Mouse (Mus musculus): ENCODE measurements around the gene Snapc3. TPM values are rescaled to one million over a fixed set of nuclear protein-coding genes. Genes with fewer than 3 reads are reported as not detected.
A peak's percentile ranks its signal among the peaks of the same experiment; 100 is the strongest.

Gene Snapc3
- polyA plus RNA-seq, 1 experiment, result 22.3 TPM

- 91% methylated on average over 4 of the region's 4 CpGs for whole genome bisulfite sequencing
- Histone ChIP-seq H3K4me3 (replicated peaks; ENCODE audit: control insufficient read depth, low read depth, low read length) (no peak overlapping the region), H3K4me1 (ENCODE audit: control insufficient read depth, insufficient read depth, low read length) (no peaks in the 10 kb centered on the region), H3K27ac (ENCODE audit: control insufficient read depth, insufficient read depth, low read depth, low read length, poor library complexity) (no peak overlapping the region)
- TF ChIP-seq CTCF (IDR thresholded peaks at IDR 0.05; ENCODE audit: control insufficient read depth, insufficient read depth, low read length), result no peak
- TF ChIP-seq POLR2A (IDR thresholded peaks at IDR 0.05; ENCODE audit: borderline replicate concordance, control insufficient read depth, low read depth, low read length), result no peak
Measured at GRCm38 (mm10) chr4:83425119-83425518, 7.6 kb downstream of the Snapc3 start.

GRCm38 (mm10) chr4:83427141-83427540, 9.6 kb downstream of the Snapc3 start:
- no peak for TF ChIP-seq POLR2A (IDR thresholded peaks at IDR 0.05; ENCODE audit: borderline replicate concordance, control insufficient read depth, low read depth, low read length)
- TF ChIP-seq CTCF (IDR thresholded peaks at IDR 0.05; ENCODE audit: control insufficient read depth, insufficient read depth, low read length), result no peak

GRCm38 (mm10) chr4:83427696-83428095, 10.2 kb downstream of the Snapc3 start:
- no peaks in the 10 kb centered on the region; the same call in 1 of the 2 replicates for H3K4me1 ChIP-seq (ENCODE audit: control insufficient read depth, insufficient read depth, low read length)
- H3K4me3 ChIP-seq (replicated peaks; ENCODE audit: control insufficient read depth, low read depth, low read length), result no peak overlapping the region
- no peak for TF ChIP-seq POLR2A (IDR thresholded peaks at IDR 0.05; ENCODE audit: borderline replicate concordance, control insufficient read depth, low read depth, low read length)
- no peak for TF ChIP-seq CTCF (IDR thresholded peaks at IDR 0.05; ENCODE audit: control insufficient read depth, insufficient read depth, low read length)
- H3K27ac ChIP-seq (ENCODE audit: control insufficient read depth, insufficient read depth, low read depth, low read length, poor library complexity), result no peak overlapping the region
- 93% methylated on average over 8 of the region's 8 CpGs for WGBS

More at GRCm38 (mm10) chr4:83427141-83427540, 9.6 kb downstream of the Snapc3 start:
- WGBS, result 96% methylated on average over 7 of the region's 7 CpGs
- no peak overlapping the region for H3K4me3 ChIP-seq (replicated peaks; ENCODE audit: control insufficient read depth, low read depth, low read length)
- H3K27ac ChIP-seq (ENCODE audit: control insufficient read depth, insufficient read depth, low read depth, low read length, poor library complexity), result no peak overlapping the region
- H3K4me1 ChIP-seq (ENCODE audit: control insufficient read depth, insufficient read depth, low read length), result no peaks in the 10 kb centered on the region; the same call in 1 of the 2 replicates

- H3K4me1 ChIP-seq (ENCODE audit: control insufficient read depth, insufficient read depth, low read length), result no peaks in the 10 kb centered on the region; the same call in 1 of the 2 replicates
- TF ChIP-seq POLR2A (IDR thresholded peaks at IDR 0.05; ENCODE audit: borderline replicate concordance, control insufficient read depth, low read depth, low read length) (no peak), CTCF (IDR thresholded peaks at IDR 0.05; ENCODE audit: control insufficient read depth, insufficient read depth, low read length) (0 out of 2 replicates have a peak, but pooled peaks have one; percentile 8)
- no peak overlapping the region for H3K4me3 ChIP-seq (replicated peaks; ENCODE audit: control insufficient read depth, low read depth, low read length)
- no peak overlapping the region for H3K27ac ChIP-seq (ENCODE audit: control insufficient read depth, insufficient read depth, low read depth, low read length, poor library complexity)
- 86% methylated on average over 4 of the region's 4 CpGs for WGBS
Measured at GRCm38 (mm10) chr4:83428845-83429244, 11.3 kb downstream of the Snapc3 start.

GRCm38 (mm10) chr4:83431950-83432349, 14.4 kb downstream of the Snapc3 start:
- Histone ChIP-seq H3K4me1 (ENCODE audit: control insufficient read depth, insufficient read depth, low read length) (no peaks in the 10 kb centered on the region; the same call in 1 of the 2 replicates), H3K27ac (ENCODE audit: control insufficient read depth, insufficient read depth, low read depth, low read length, poor library complexity) (no peak overlapping the region), H3K4me3 (replicated peaks; ENCODE audit: control insufficient read depth, low read depth, low read length) (no peak overlapping the region)
- TF ChIP-seq POLR2A (IDR thresholded peaks at IDR 0.05; ENCODE audit: borderline replicate concordance, control insufficient read depth, low read depth, low read length) (no peak), CTCF (IDR thresholded peaks at IDR 0.05; ENCODE audit: control insufficient read depth, insufficient read depth, low read length) (no peak)
- 79% methylated on average over 7 of the region's 7 CpGs for WGBS

GRCm38 (mm10) chr4:83432901-83433300, 15.4 kb downstream of the Snapc3 start:
- 81% methylated on average over 6 of the region's 6 CpGs for WGBS
- no peak overlapping the region for H3K4me3 ChIP-seq (replicated peaks; ENCODE audit: control insufficient read depth, low read depth, low read length)
- TF ChIP-seq CTCF (IDR thresholded peaks at IDR 0.05; ENCODE audit: control insufficient read depth, insufficient read depth, low read length) (no peak), POLR2A (IDR thresholded peaks at IDR 0.05; ENCODE audit: borderline replicate concordance, control insufficient read depth, low read depth, low read length) (no peak)

GRCm38 (mm10) chr4:83436375-83436774, 18.9 kb downstream of the Snapc3 start:
- TF ChIP-seq CTCF (IDR thresholded peaks at IDR 0.05; ENCODE audit: control insufficient read depth, insufficient read depth, low read length), result no peak
- no peak for TF ChIP-seq POLR2A (IDR thresholded peaks at IDR 0.05; ENCODE audit: borderline replicate concordance, control insufficient read depth, low read depth, low read length)
- WGBS, result 93% methylated on average over 8 of the region's 8 CpGs
- Histone ChIP-seq H3K27ac (ENCODE audit: control insufficient read depth, insufficient read depth, low read depth, low read length, poor library complexity) (no peak overlapping the region), H3K4me1 (ENCODE audit: control insufficient read depth, insufficient read depth, low read length) (no peaks in the 10 kb centered on the region; the same call in 1 of the 2 replicates), H3K4me3 (replicated peaks; ENCODE audit: control insufficient read depth, low read depth, low read length) (no peak overlapping the region)

More at GRCm38 (mm10) chr4:83432901-83433300, 15.4 kb downstream of the Snapc3 start:
- Histone ChIP-seq H3K27ac (ENCODE audit: control insufficient read depth, insufficient read depth, low read depth, low read length, poor library complexity) (no peak overlapping the region), H3K4me1 (ENCODE audit: control insufficient read depth, insufficient read depth, low read length) (no peaks in the 10 kb centered on the region; the same call in 1 of the 2 replicates)

- H3K4me3 ChIP-seq (replicated peaks; ENCODE audit: control insufficient read depth, low read depth, low read length), result no peak overlapping the region
- H3K4me1 ChIP-seq (ENCODE audit: control insufficient read depth, insufficient read depth, low read length), result no peaks in the 10 kb centered on the region
- TF ChIP-seq POLR2A (IDR thresholded peaks at IDR 0.05; ENCODE audit: borderline replicate concordance, control insufficient read depth, low read depth, low read length), result no peak
- TF ChIP-seq CTCF (IDR thresholded peaks at IDR 0.05; ENCODE audit: control insufficient read depth, insufficient read depth, low read length), result no peak
- H3K27ac ChIP-seq (ENCODE audit: control insufficient read depth, insufficient read depth, low read depth, low read length, poor library complexity), result no peak overlapping the region
Measured at GRCm38 (mm10) chr4:83438116-83438515, 20.6 kb downstream of the Snapc3 start.

- no peak overlapping the region for H3K4me3 ChIP-seq (replicated peaks; ENCODE audit: control insufficient read depth, low read depth, low read length)
- TF ChIP-seq POLR2A (IDR thresholded peaks at IDR 0.05; ENCODE audit: borderline replicate concordance, control insufficient read depth, low read depth, low read length) (no peak), CTCF (IDR thresholded peaks at IDR 0.05; ENCODE audit: control insufficient read depth, insufficient read depth, low read length) (no peak)
- H3K27ac ChIP-seq (ENCODE audit: control insufficient read depth, insufficient read depth, low read depth, low read length, poor library complexity), result no peak overlapping the region
- H3K4me1 ChIP-seq (ENCODE audit: control insufficient read depth, insufficient read depth, low read length), result no peaks in the 10 kb centered on the region
- WGBS, result 31% methylated on average over 5 of the region's 5 CpGs
Measured at GRCm38 (mm10) chr4:83439045-83439444, 21.5 kb downstream of the Snapc3 start.

All from bone marrow, adult 2 months (tissue).